Mouse (Mus musculus) stomach, postnatal 0 days (tissue): ENCODE results near the gene Fam50a. TPM values are rescaled to one million over a fixed set of nuclear protein-coding genes. Genes with fewer than 3 reads are reported as not detected.
"Not testable (repeated sequence)": the region's sequence is repeated elsewhere in the genome, so short reads cannot be mapped to it uniquely, and the experiment has no call there.

ENCODE experiments used
- ATAC-seq: fragments of 200-750 bp; cut with Nextera tagmentation; 2 replicates; pipeline ENCODE4 v1.8.0; 2017; ENCODE audit not compliant: low FRiP score, low TSS enrichment
- DNase-seq: peaks from one replicate; pipeline ENCODE4 v3.0.0-alpha.2; 2016; ENCODE audit warnings: low spot score
- H3K27ac ChIP-seq: fragments of 300-500 bp; sonication (generic); replicated peaks from 2 replicates; pipeline ENCODE4 v1.5.1; 2014; ENCODE audit warnings: mild to moderate bottlenecking, control low read depth
- H3K27me3 ChIP-seq: fragments of 300-500 bp; sonication (generic); 2 replicates; pipeline ENCODE4 v1.6.1; 2014; ENCODE audit warnings: low read length; ENCODE audit not compliant: control insufficient read depth, insufficient read depth
- H3K36me3 ChIP-seq: fragments of 300-500 bp; sonication (generic); 2 replicates; pipeline ENCODE4 v1.6.1; 2014; ENCODE audit warnings: low read length, mixed read lengths; ENCODE audit not compliant: control insufficient read depth, insufficient read depth
- H3K4me1 ChIP-seq: fragments of 300-500 bp; sonication (generic); replicated peaks from 2 replicates; pipeline ENCODE4 v1.6.1; 2014; ENCODE audit warnings: antibody characterized with exemption; ENCODE audit not compliant: control insufficient read depth, insufficient read depth
- H3K4me2 ChIP-seq: fragments of 300-500 bp; sonication (generic); replicated peaks from 2 replicates; pipeline ENCODE4 v1.6.1; 2014; ENCODE audit warnings: low read depth, mild to moderate bottlenecking, control low read depth, moderate library complexity
- H3K4me3 ChIP-seq: fragments of 300-500 bp; sonication (generic); 2 replicates; pipeline ENCODE4 v1.5.1; 2014; ENCODE audit warnings: low read depth, low read length, control low read depth
- H3K9ac ChIP-seq: fragments of 300-500 bp; sonication (generic); 2 replicates; pipeline ENCODE4 v1.6.1; 2014; ENCODE audit warnings: mild to moderate bottlenecking, low read length, control low read depth, mixed read lengths
- H3K9me3 ChIP-seq: fragments of 300-500 bp; sonication (generic); 2 replicates; pipeline ENCODE4 v1.6.1; 2016; ENCODE audit warnings: low read length; ENCODE audit not compliant: control insufficient read depth
- CTCF ChIP-seq: IDR thresholded peaks from 2 replicates; pipeline ENCODE4 v1.5.1; 2016; ENCODE audit warnings: antibody characterized with exemption, low read depth, mild to moderate bottlenecking, moderate library complexity
- EP300 ChIP-seq: optimal IDR thresholded peaks from 2 replicates; pipeline ENCODE3; 2016; ENCODE audit warnings: antibody characterized with exemption
- WGBS: fragments of 180-500 bp; shearing (Covaris S2); extraction: QIAGEN DNeasy Blood & Tissue Kit; methylation state at CpG from one replicate; pipeline ENCODE4 v1.1.7; 2014; 5-methylcytosine and 5-hydroxymethylcytosine counted together
- polyA plus RNA-seq: library from polyadenylated mRNA; unstranded; fragments of >200 nt; fragmentation: Nextera tagmentation; extraction: Ambion mirVana; gene quantifications from 2 replicates; pipeline ENCODE4 v1.2.1, GENCODE M21; 2015

The Fam50a gene
- polyA plus RNA-seq, 1 experiment from 2014 or later: 37.8 TPM

DNA sequence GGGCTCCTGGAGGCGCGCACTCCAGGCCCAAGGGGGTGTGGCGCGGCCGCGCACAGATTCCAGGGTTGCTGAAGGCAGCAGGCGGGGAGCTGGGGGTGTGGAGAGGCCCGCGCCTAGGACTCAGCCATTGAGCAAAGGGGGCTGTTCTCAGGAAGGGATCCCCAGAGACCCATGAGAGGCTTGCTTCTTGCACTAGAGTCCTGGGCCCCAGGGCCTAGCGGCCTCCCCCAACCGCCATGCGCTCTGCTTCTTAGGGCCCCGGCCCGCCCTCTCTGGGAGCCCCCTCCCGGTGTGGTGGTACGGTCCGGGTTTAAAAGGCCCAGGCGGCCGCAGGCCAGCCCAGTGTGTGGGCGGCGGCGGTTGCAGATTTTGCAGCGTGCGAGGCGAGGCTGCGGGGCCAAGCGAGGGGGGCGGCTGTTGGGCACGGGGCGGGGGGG is 15.9 kb downstream of the Fam50a start, which contains the start of gene Plxna3:
Gene Plxna3 (plus strand): TSS at position 342 of the 437 bp plus-strand sequence.
- Histone ChIP-seq H3K27me3 (no peaks in the 10 kb centered on the region), H3K27ac (peak within 1 kb of the TSS; percentile 73), H3K36me3 (no peaks in the 10 kb centered on the region), H3K4me2 (peak within 1 kb of the TSS; percentile 56), H3K4me3 (peak within 1 kb of the TSS; percentile 41), H3K9ac (peak within 1 kb of the TSS; percentile 66), H3K9me3 (no peaks in the 10 kb centered on the region), H3K4me1 (no peaks in the 10 kb centered on the region)
- whole genome bisulfite sequencing: 15% methylated on average over 18 of the region's 30 CpGs
- TF ChIP-seq CTCF (no peak), EP300 (no peak)
- DNase-seq (peak; percentile 81), ATAC-seq (peak; percentile 94)

DNA sequence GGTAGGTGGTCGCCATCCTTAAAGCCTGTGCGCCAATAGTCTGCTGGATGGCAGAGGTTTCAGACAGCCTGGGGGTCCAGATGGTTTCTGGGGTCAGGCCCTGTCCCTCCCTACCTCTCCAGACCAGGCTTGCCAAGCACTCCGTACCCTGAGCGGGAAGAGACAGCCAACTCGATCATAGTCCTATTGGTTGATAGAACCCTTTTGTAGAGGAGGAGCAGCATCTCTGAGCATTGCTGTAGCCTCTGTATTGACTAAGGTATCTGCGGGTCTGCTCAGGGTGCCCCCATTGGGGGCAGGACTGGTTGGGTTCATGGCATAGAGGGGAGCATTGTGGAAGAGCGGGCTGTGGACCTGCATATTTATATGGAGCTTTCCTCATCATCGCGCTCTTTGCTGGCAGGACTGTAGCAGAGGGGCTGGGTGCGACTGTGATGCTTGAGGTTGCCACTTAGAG is 16.4 kb downstream of the Fam50a start:
- peak overlapping the region; percentile 66 for H3K9ac ChIP-seq
- H3K4me1 ChIP-seq: no peaks in the 10 kb centered on the region
- WGBS: 19% methylated on average over 10 of the region's 10 CpGs
- ATAC-seq: peak; percentile 4; the same call in 1 of the 2 replicates
- TF ChIP-seq EP300: no peak
- TF ChIP-seq CTCF: no peak
- H3K36me3 ChIP-seq: no peaks in the 10 kb centered on the region
- H3K9me3 ChIP-seq: no peaks in the 10 kb centered on the region
- no peak overlapping the region for H3K27ac ChIP-seq
- peak overlapping the region; percentile 41 for H3K4me3 ChIP-seq
- DNase-seq: no peak
- H3K4me2 ChIP-seq: peak overlapping the region; percentile 56
- no peaks in the 10 kb centered on the region for H3K27me3 ChIP-seq

DNA sequence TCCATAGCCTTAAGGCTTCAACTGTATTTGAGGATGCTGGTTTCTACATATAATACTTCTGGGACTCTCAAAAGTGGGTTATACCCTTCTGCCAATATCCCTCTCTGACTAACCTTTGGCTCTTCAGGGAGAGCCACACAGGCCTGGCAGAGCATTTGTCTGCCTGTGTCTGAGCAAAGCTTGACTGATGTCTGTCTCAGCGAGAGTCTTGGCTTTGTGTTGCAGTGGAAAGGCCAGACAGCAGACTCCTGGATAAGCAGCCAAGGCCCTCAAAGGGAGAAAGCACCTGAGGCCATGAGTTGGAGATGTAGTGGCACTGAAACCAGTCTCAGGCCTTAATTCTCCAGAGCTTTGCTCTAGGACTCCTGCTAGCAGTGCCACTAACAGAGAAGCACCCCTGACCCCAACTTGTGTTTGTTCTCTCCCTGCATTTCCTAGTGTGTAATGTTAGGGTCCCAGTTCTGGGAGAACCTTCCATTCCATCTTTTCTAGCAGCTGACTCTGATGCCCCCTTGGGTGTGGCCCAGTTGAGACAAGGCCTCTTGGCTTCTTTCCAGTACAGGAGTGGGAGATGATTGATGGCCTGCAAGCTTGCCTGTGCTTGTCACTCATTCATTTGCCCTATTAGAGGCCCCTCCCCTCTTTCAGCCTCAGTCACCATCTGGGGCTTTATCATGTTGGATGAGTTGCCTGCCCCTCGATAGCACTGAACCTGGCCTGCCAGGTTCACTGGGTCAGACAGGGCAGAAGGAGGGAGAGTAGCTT is 17.5 kb downstream of the Fam50a start:
- WGBS: 29% methylated on average over 2 of the region's 2 CpGs

DNA sequence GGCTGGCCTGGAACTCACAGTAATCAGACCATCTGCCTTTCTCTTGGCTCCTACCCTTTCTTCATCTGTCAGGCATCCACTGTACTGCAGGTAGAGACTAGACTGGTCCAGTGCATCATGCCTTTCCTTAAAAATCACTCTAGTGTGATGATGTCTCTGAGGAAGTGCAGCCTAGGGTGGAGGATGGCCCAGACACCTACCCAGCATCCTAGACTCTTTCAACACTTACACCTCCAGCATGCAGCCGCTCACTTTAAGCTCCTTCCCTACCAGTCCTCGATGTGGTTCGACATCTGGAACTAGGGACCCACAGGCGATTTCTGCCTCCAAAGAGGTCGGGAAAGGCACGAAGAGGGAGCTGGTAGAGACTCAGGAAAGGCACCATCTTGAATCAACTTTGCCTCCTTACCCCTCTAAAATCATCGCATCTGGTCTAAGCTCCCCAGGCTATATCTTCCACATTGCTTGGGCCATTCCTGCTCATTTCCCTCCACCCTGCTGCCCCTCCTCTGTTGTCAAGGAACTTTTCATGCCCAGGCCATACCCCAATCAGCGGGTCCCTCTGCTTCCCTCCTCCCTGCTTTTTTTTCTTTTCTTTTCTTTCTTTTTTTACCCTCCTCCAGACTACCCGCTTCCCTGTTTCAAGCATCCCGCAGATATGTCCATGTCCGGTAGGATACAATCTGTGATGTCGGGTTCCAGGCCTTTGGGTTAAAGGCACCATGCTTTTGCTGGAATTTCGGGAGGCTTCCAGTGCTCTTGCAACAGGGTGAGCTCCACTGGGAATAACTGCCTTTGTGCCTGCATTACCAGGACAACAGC is 40.0 kb downstream of the Fam50a start:
- ATAC-seq: peak; percentile 29; the same call in 1 of the 2 replicates
- no peak for DNase-seq
- no peaks in the 10 kb centered on the region for H3K9me3 ChIP-seq
- H3K4me1 ChIP-seq: no peaks in the 10 kb centered on the region
- no peaks in the 10 kb centered on the region for H3K36me3 ChIP-seq
- H3K27me3 ChIP-seq: no peaks in the 10 kb centered on the region
- peak overlapping the region; percentile 39 for H3K4me3 ChIP-seq
- H3K4me2 ChIP-seq: peak overlapping the region; percentile 64
- H3K9ac ChIP-seq: peak overlapping the region; percentile 54
- no peak for TF ChIP-seq EP300
- TF ChIP-seq CTCF: no peak
- H3K27ac ChIP-seq: peak overlapping the region; percentile 30; the same call in 1 of the 2 replicates
- 20% methylated on average over 13 of the region's 13 CpGs for WGBS

More for the DNA sequence above, 17.5 kb downstream of the Fam50a start:
- TF ChIP-seq CTCF (no peak), EP300 (no peak)
- Histone ChIP-seq H3K36me3 (no peaks in the 10 kb centered on the region), H3K9ac (no peak overlapping the region), H3K27me3 (no peaks in the 10 kb centered on the region), H3K9me3 (no peaks in the 10 kb centered on the region), H3K4me3 (no peak overlapping the region), H3K4me2 (peak overlapping the region; percentile 56; the same call in 1 of the 2 replicates), H3K27ac (no peak overlapping the region; the same call in 1 of the 2 replicates), H3K4me1 (no peaks in the 10 kb centered on the region)
- no peak for DNase-seq
- ATAC-seq: no peak

DNA sequence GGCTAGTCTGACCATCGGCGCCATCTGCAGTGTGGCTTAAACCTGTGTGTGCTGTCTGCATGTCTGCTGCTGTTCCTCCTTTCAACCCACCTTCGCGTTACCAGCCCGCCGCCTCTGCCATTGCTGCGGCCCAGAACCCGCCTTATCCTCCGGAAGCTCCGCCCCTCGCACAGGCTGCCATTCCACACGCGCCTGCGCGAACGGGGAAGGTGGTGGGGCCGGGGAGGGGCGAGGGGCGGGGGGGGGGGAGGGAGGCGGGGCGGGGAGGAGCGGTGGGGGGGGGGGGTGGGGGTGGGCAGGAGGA is 40.6 kb downstream of the Fam50a start, which contains the start of gene Lage3:
Gene Lage3 (minus strand): TSS at position 152 of the 304 bp plus-strand sequence.
- Histone ChIP-seq H3K9ac (peak within 1 kb of the TSS; percentile 54), H3K27ac (peak within 1 kb of the TSS; percentile 30; the same call in 1 of the 2 replicates), H3K36me3 (no peaks in the 10 kb centered on the region), H3K27me3 (no peaks in the 10 kb centered on the region), H3K9me3 (no peaks in the 10 kb centered on the region), H3K4me2 (peak within 1 kb of the TSS; percentile 64), H3K4me3 (peak within 1 kb of the TSS; percentile 39), H3K4me1 (no peaks in the 10 kb centered on the region)
- DNase-seq (peak; percentile 78), ATAC-seq (peak; percentile 83; the same call in 1 of the 2 replicates)
- TF ChIP-seq CTCF (no peak), EP300 (no peak)
- WGBS: 15% methylated on average over 10 of the region's 22 CpGs

DNA sequence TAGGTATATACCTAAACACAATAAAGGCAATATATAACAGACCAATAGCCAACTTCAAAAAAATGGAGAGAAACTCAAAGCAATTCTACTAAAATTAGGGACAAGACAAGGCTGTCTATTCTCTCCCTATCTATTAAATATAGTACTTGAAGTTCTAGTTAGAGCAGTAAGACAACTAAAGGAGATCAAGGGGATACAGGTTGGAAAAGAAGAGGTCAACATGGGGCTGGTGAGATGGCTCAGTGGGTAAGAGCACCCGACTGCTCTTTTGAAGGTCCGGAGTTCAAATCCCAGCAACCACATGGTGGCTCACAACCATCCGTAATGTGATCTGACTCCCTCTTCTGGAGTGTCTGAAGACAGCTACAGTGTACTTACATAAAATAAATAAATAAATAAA is 44.2 kb downstream of the Fam50a start:
- H3K4me2 ChIP-seq, H3K9me3 ChIP-seq, H3K27ac ChIP-seq, DNase-seq, ATAC-seq, H3K36me3 ChIP-seq, H3K4me1 ChIP-seq, H3K27me3 ChIP-seq, H3K4me3 ChIP-seq, H3K9ac ChIP-seq: not testable (repeated sequence)
- 70% methylated on average over 2 of the region's 3 CpGs for WGBS
